Mouse (Mus musculus) liver, embryonic 14.5 days (tissue): ENCODE data around the gene Msh5.

ENCODE experiments used
- CTCF ChIP-seq: IDR thresholded peaks from 2 replicates; pipeline ENCODE4 v1.5.1; 2016; ENCODE audit warnings: antibody characterized with exemption, low read depth, control low read depth
- EP300 ChIP-seq: IDR thresholded peaks from 2 replicates; pipeline ENCODE4 v1.6.1; 2016; ENCODE audit warnings: antibody characterized with exemption, low read depth

GRCm38 (mm10) chr17:35018171-35018570 is 28.4 kb downstream of the Msh5 start:
- TF ChIP-seq CTCF, result no peak
- no peak for TF ChIP-seq EP300
